Mouse (Mus musculus): ENCODE results near the gene Fabp2.

GRCm38 (mm10) chr3:122918672-122919071 lies 23.8 kb downstream of the Fabp2 start:
- TF ChIP-seq POLR2A (IDR thresholded peaks at IDR 0.05; ENCODE audit: borderline replicate concordance, extremely low read depth, insufficient read depth, insufficient read length, poor library complexity, severe bottlenecking): no peak
- TF ChIP-seq CTCF (IDR thresholded peaks at IDR 0.05; ENCODE audit: borderline replicate concordance, extremely low read depth, insufficient read depth, insufficient read length): no peak

Measured in brain, embryonic 14.5 days (tissue).